Mouse (Mus musculus): ENCODE results near the gene Fam69b. TPM values are rescaled to one million over a fixed set of nuclear protein-coding genes. Genes with fewer than 3 reads are reported as not detected.

Fam69b gene
- polyA plus RNA-seq (2017; shearing (Covaris generic)): 5.0 TPM

DNA sequence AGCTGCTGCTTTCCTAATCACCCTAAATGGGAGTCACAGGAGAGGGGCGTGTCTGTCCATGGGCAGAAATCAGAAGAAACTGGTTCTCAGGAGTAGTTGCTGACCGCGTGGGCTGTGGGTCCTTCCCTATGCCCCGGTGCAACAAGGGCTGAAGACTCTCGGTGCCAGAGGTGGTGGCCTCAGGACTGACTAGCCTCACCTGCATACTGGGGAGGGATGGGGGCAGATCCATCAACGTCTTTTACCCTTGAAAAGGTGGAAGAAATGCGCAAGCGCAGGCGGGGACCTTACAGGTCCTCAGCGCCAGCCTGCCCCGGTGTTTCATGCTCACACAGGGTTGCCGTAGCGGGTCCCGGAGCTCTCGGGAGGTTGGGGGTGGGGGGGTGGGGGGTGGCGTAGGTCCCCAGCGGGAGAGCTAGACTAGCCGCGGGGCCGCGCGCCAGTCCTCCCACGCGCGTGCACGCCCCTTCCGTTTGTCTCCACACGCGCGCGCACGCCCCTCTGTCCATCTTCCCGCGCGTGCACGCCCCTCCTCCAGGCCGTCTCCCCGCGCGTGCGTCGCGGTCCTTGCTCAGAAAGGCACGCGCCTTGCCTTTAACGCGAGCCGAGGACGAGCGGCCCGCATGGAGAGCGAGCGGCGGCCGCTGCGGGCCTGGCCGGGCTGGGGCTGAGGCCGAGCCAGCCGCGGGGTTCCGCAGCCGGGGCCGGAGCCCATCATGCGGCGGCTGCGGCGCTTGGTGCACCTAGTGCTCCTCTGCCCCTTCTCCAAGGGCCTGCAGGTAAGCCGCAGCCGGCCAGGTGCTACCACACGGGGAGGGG is at the start of gene Fam69b:
TSS of gene Fam69b (plus strand) at position 537 of the 819 bp plus-strand sequence.

GRCm38 (mm10) chr2:26579714-26580113 is 48.5 kb upstream of the Fam69b start, which contains the start of gene Egfl7:
Gene Egfl7, plus strand, starts transcription at chr2:26580014.

GRCm38 (mm10) chr2:26586294-26587043 is 41.8 kb upstream of the Fam69b start, which contains the start of gene Gm20532:
Gene Gm20532, plus strand, starts transcription at chr2:26586639.

GRCm38 (mm10) chr2:26603720-26604671 is 24.3 kb upstream of the Fam69b start, which contains the start of gene Agpat2:
Gene Agpat2, minus strand, starts transcription at chr2:26604417.

DNA sequence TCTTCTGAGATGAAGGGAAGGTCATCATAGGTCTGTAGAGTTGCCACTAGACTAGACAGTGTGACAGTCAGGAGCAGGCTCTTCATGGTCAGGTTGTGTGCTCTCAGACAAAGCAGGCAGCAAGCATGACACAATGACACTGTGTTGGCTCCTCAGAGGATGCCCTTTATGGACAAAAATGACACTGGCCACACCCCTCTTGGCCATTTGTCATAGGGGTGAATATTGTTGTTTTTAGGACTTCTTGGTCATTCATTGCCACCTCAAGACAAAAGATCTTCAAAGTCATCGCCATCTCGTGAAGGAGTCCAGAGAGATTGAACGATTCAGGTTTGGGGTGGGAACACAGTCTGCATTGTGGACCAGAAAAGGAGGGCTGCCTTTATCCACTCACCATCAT is 42.9 kb downstream of the Fam69b start, which contains the start of gene Lcn4:
TSS of gene Lcn4 (minus strand) at position 101 of the 400 bp plus-strand sequence.

Other genes with a start within 250 kb of the Fam69b start
- gene Snapc4, start 247.8 kb upstream of the Fam69b start, polyA plus RNA-seq (2017; shearing (Covaris generic)): 60.2 TPM
- 174 TPM for gene Entr1, start 239.1 kb upstream of the Fam69b start, polyA plus RNA-seq (2017; shearing (Covaris generic))
- gene Pmpca, start 239.1 kb upstream of the Fam69b start, polyA plus RNA-seq (2017; shearing (Covaris generic)): 108 TPM
- gene Inpp5e, start 219.3 kb upstream of the Fam69b start, polyA plus RNA-seq (2017; shearing (Covaris generic)): 36.5 TPM
- 54.4 TPM for gene Sec16a, start 183.2 kb upstream of the Fam69b start, polyA plus RNA-seq (2017; shearing (Covaris generic))
- gene Notch1, start 111.8 kb upstream of the Fam69b start, polyA plus RNA-seq (2017; shearing (Covaris generic)): 46.3 TPM
- 0.87 TPM for gene Egfl7, start 48.4 kb upstream of the Fam69b start, polyA plus RNA-seq (2017; shearing (Covaris generic))
- gene Gm20532, start 41.8 kb upstream of the Fam69b start, polyA plus RNA-seq (2017; shearing (Covaris generic)): not detected
- gene Agpat2, start 24.0 kb upstream of the Fam69b start, polyA plus RNA-seq (2017; shearing (Covaris generic)): 21.1 TPM
- gene Lcn4, start 42.8 kb downstream of the Fam69b start, polyA plus RNA-seq (2017; shearing (Covaris generic)): 0.93 TPM
- gene Abo, start 236.5 kb downstream of the Fam69b start, polyA plus RNA-seq (2017; shearing (Covaris generic)): not detected

All from CD4-positive, CD25-positive, alpha-beta regulatory T cell (primary cell).